Mouse (Mus musculus) liver, embryonic 11.5 days (tissue): ENCODE data around the gene Stard13. TPM values are rescaled to one million over a fixed set of nuclear protein-coding genes. Genes with fewer than 3 reads are reported as not detected.

ENCODE experiments used
- ATAC-seq: fragments of 200-750 bp; cut with Nextera tagmentation; replicated peaks from 2 replicates; pipeline ENCODE4 v1.8.0; 2017; ENCODE audit warnings: moderate number of reproducible peaks, mild to moderate bottlenecking, moderate TSS enrichment, moderate library complexity; ENCODE audit not compliant: low FRiP score
- DNase-seq: peaks from one replicate; pipeline ENCODE4 v3.0.0-alpha.2; 2017; ENCODE audit warnings: low spot score
- H3K27ac ChIP-seq: fragments of 300-500 bp; sonication (generic); 2 replicates; pipeline ENCODE4 v1.5.1; 2014; ENCODE audit warnings: mild to moderate bottlenecking, low read depth, low read length, control low read depth
- H3K27me3 ChIP-seq: fragments of 300-500 bp; sonication (generic); replicated peaks from 2 replicates; pipeline ENCODE4 v1.6.1; 2014; ENCODE audit warnings: low read length, mixed read lengths; ENCODE audit not compliant: control insufficient read depth, insufficient read depth
- H3K36me3 ChIP-seq: fragments of 300-500 bp; sonication (generic); 2 replicates; pipeline ENCODE4 v1.6.1; 2014; ENCODE audit warnings: mild to moderate bottlenecking, low read length, moderate library complexity, mixed read lengths; ENCODE audit not compliant: control insufficient read depth, insufficient read depth
- H3K4me1 ChIP-seq: fragments of 300-500 bp; sonication (generic); replicated peaks from 2 replicates; pipeline ENCODE4 v1.6.1; 2014; ENCODE audit warnings: low read length, mixed read lengths; ENCODE audit not compliant: control insufficient read depth, insufficient read depth
- H3K4me2 ChIP-seq: fragments of 300-500 bp; sonication (generic); 2 replicates; pipeline ENCODE4 v1.6.1; 2014; ENCODE audit warnings: mild to moderate bottlenecking, control low read depth, moderate library complexity
- H3K4me3 ChIP-seq: fragments of 300-500 bp; sonication (generic); 2 replicates; pipeline ENCODE4 v1.5.1; 2014; ENCODE audit warnings: low read depth, low read length, control low read depth
- H3K9ac ChIP-seq: fragments of 300-500 bp; sonication (generic); 2 replicates; pipeline ENCODE4 v1.6.1; 2014; ENCODE audit warnings: low read depth, low read length, control low read depth
- H3K9me3 ChIP-seq: fragments of 300-500 bp; sonication (generic); 2 replicates; pipeline ENCODE4 v1.6.1; 2016; ENCODE audit warnings: low read length, inconsistent platforms, mixed read lengths; ENCODE audit not compliant: control insufficient read depth
- WGBS: fragments of 180-500 bp; shearing (Covaris S2); extraction: QIAGEN DNeasy Blood & Tissue Kit; methylation state at CpG from one replicate; pipeline ENCODE4 v1.1.7; 2014; 5-methylcytosine and 5-hydroxymethylcytosine counted together
- polyA plus RNA-seq: library from polyadenylated mRNA; unstranded; fragments of >200 nt; fragmentation: Nextera tagmentation; extraction: Ambion mirVana; gene quantifications from 2 replicates; pipeline ENCODE4 v1.2.1, GENCODE M21; 2014

Gene Stard13
- polyA plus RNA-seq, 1 experiment from 2014 or later: 2.3 TPM

GRCm38 (mm10) chr5:151066016-151066415 lies 167.6 kb downstream of the Stard13 start:
- H3K27me3 ChIP-seq: no peaks in the 10 kb centered on the region
- no peaks in the 10 kb centered on the region for H3K4me1 ChIP-seq
- peaks cover 13% of the 10 kb centered on the region; the same call in 1 of the 2 replicates for H3K36me3 ChIP-seq
- peaks cover 4% of the 10 kb centered on the region; the same call in 1 of the 2 replicates for H3K9me3 ChIP-seq
- H3K4me2 ChIP-seq: no peak overlapping the region
- H3K9ac ChIP-seq: no peak overlapping the region
- ATAC-seq: no peak
- WGBS: 83% methylated on average over 5 of the region's 5 CpGs
- no peak overlapping the region for H3K27ac ChIP-seq
- H3K4me3 ChIP-seq: no peak overlapping the region
- DNase-seq: no peak

- DNase-seq: no peak
- WGBS: 80% methylated on average over 1 of the region's 1 CpGs
- peaks cover 13% of the 10 kb centered on the region; the same call in 1 of the 2 replicates for H3K36me3 ChIP-seq
- no peak overlapping the region for H3K4me2 ChIP-seq
- no peak overlapping the region for H3K9ac ChIP-seq
- no peaks in the 10 kb centered on the region for H3K4me1 ChIP-seq
- peaks cover 4% of the 10 kb centered on the region; the same call in 1 of the 2 replicates for H3K9me3 ChIP-seq
- no peaks in the 10 kb centered on the region for H3K27me3 ChIP-seq
- no peak overlapping the region for H3K27ac ChIP-seq
- H3K4me3 ChIP-seq: no peak overlapping the region
- no peak for ATAC-seq
Observed at GRCm38 (mm10) chr5:151065228-151065627, 168.4 kb downstream of the Stard13 start.

GRCm38 (mm10) chr5:151061942-151062341 lies 171.7 kb downstream of the Stard13 start:
- H3K4me2 ChIP-seq: no peak overlapping the region
- peaks cover 13% of the 10 kb centered on the region; the same call in 1 of the 2 replicates for H3K36me3 ChIP-seq
- H3K27ac ChIP-seq: no peak overlapping the region
- no peak for DNase-seq
- ATAC-seq: no peak
- no peak overlapping the region for H3K9ac ChIP-seq
- no peaks in the 10 kb centered on the region for H3K27me3 ChIP-seq
- H3K9me3 ChIP-seq: peaks cover 4% of the 10 kb centered on the region; the same call in 1 of the 2 replicates
- no peak overlapping the region for H3K4me3 ChIP-seq
- H3K4me1 ChIP-seq: peaks cover 1% of the 10 kb centered on the region; the same call in 1 of the 2 replicates
- 92% methylated on average over 2 of the region's 2 CpGs for WGBS

GRCm38 (mm10) chr5:151060476-151060875 lies 173.2 kb downstream of the Stard13 start:
- peaks cover 4% of the 10 kb centered on the region; the same call in 1 of the 2 replicates for H3K9me3 ChIP-seq
- peaks cover 5% of the 10 kb centered on the region; the same call in 1 of the 2 replicates for H3K4me1 ChIP-seq
- no peak overlapping the region for H3K4me3 ChIP-seq
- H3K27me3 ChIP-seq: no peaks in the 10 kb centered on the region
- no peak overlapping the region for H3K9ac ChIP-seq
- no peak overlapping the region for H3K27ac ChIP-seq
- 76% methylated on average over 12 of the region's 12 CpGs for WGBS
- DNase-seq (no peak), ATAC-seq (no peak)
- H3K36me3 ChIP-seq: peaks cover 13% of the 10 kb centered on the region; the same call in 1 of the 2 replicates
- H3K4me2 ChIP-seq: no peak overlapping the region

- no peak overlapping the region for H3K27ac ChIP-seq
- no peak overlapping the region for H3K4me2 ChIP-seq
- H3K9me3 ChIP-seq: peaks cover 4% of the 10 kb centered on the region; the same call in 1 of the 2 replicates
- ATAC-seq (no peak), DNase-seq (no peak)
- 86% methylated on average over 5 of the region's 5 CpGs for WGBS
- peaks cover 5% of the 10 kb centered on the region; the same call in 1 of the 2 replicates for H3K4me1 ChIP-seq
- H3K36me3 ChIP-seq: peaks cover 13% of the 10 kb centered on the region; the same call in 1 of the 2 replicates
- no peak overlapping the region for H3K4me3 ChIP-seq
- H3K9ac ChIP-seq: no peak overlapping the region
- H3K27me3 ChIP-seq: no peaks in the 10 kb centered on the region
Observed at GRCm38 (mm10) chr5:151059772-151060171, 173.9 kb downstream of the Stard13 start.

- H3K4me2 ChIP-seq: no peak overlapping the region
- H3K4me3 ChIP-seq: no peak overlapping the region
- H3K27ac ChIP-seq: no peak overlapping the region
- peaks cover 5% of the 10 kb centered on the region; the same call in 1 of the 2 replicates for H3K4me1 ChIP-seq
- no peak for DNase-seq
- H3K27me3 ChIP-seq: no peaks in the 10 kb centered on the region
- peaks cover 13% of the 10 kb centered on the region; the same call in 1 of the 2 replicates for H3K36me3 ChIP-seq
- H3K9me3 ChIP-seq: peaks cover 4% of the 10 kb centered on the region; the same call in 1 of the 2 replicates
- 84% methylated on average over 10 of the region's 10 CpGs for WGBS
- no peak overlapping the region for H3K9ac ChIP-seq
- ATAC-seq: no peak
Observed at GRCm38 (mm10) chr5:151059352-151059751, 174.3 kb downstream of the Stard13 start.

- Histone ChIP-seq H3K9me3 (peaks cover 4% of the 10 kb centered on the region; the same call in 1 of the 2 replicates), H3K36me3 (peaks cover 10% of the 10 kb centered on the region; the same call in 1 of the 2 replicates), H3K4me3 (no peak overlapping the region), H3K4me2 (no peak overlapping the region), H3K27me3 (no peaks in the 10 kb centered on the region), H3K4me1 (peaks cover 5% of the 10 kb centered on the region; the same call in 1 of the 2 replicates), H3K9ac (no peak overlapping the region), H3K27ac (no peak overlapping the region)
- DNase-seq: no peak
- WGBS: 87% methylated on average over 5 of the region's 5 CpGs
- ATAC-seq: no peak
Observed at GRCm38 (mm10) chr5:151057716-151058115, 175.9 kb downstream of the Stard13 start.

GRCm38 (mm10) chr5:151056920-151057294 lies 176.7 kb downstream of the Stard13 start:
- peaks cover 5% of the 10 kb centered on the region; the same call in 1 of the 2 replicates for H3K4me1 ChIP-seq
- H3K27ac ChIP-seq: peak overlapping the region; percentile 43; the same call in 1 of the 2 replicates
- no peak overlapping the region for H3K4me2 ChIP-seq
- H3K9ac ChIP-seq: no peak overlapping the region
- H3K9me3 ChIP-seq: peaks cover under 1% of the 10 kb centered on the region; the same call in 1 of the 2 replicates
- H3K27me3 ChIP-seq: no peaks in the 10 kb centered on the region
- no peak for DNase-seq
- no peak overlapping the region for H3K4me3 ChIP-seq
- H3K36me3 ChIP-seq: peaks cover 2% of the 10 kb centered on the region; the same call in 1 of the 2 replicates
- peak; percentile 35; the same call in 1 of the 2 replicates for ATAC-seq
- 35% methylated on average over 6 of the region's 6 CpGs for WGBS
